Mouse (Mus musculus) lung, postnatal 0 days (tissue): Measurements from ENCODE around the gene Crybg3.

Experiments used
- CTCF ChIP-seq: IDR thresholded peaks from 2 replicates; pipeline ENCODE4 v1.5.1; 2016; ENCODE audit warnings: antibody characterized with exemption, mild to moderate bottlenecking
- EP300 ChIP-seq: IDR thresholded peaks from 2 replicates; pipeline ENCODE4 v1.6.1; 2016; ENCODE audit warnings: antibody characterized with exemption, mild to moderate bottlenecking, control low read depth

GRCm38 (mm10) chr16:59558916-59559299, 41.9 kb downstream of the Crybg3 start:
- TF ChIP-seq CTCF (no peak), EP300 (no peak)
